Mouse (Mus musculus): ENCODE results near the gene Mmp24. TPM values are rescaled to one million over a fixed set of nuclear protein-coding genes. Genes with fewer than 3 reads are reported as not detected.

The Mmp24 gene
- polyA plus RNA-seq, 2 experiments: 0.01 TPM; not detected in 1

GRCm38 (mm10) chr2:155849464-155849863 lies 74.3 kb downstream of the Mmp24 start:
- Histone ChIP-seq H3K4me3 (ENCODE audit: insufficient read depth in 1 of 2, low read depth in 2 of 2, low read length in 2 of 2) (no peak overlapping the region), H3K4me2 (ENCODE audit: low read depth) (no peak overlapping the region), H3K4me1 (replicated peaks; ENCODE audit: control insufficient read depth in 2 of 2, insufficient read depth in 2 of 2, low read length in 1 of 2) (no peaks in the 10 kb centered on the region; a peak in 1 of 4 replicates), H3K27ac (no peak overlapping the region), H3K9me3 (ENCODE audit: control insufficient read depth, low read length) (no peaks in the 10 kb centered on the region), H3K9ac (replicated peaks) (no peak overlapping the region), H3K36me3 (replicated peaks; ENCODE audit: control insufficient read depth, insufficient read depth, low read depth) (peaks cover 5% of the 10 kb centered on the region), H3K27me3 (ENCODE audit: control insufficient read depth, insufficient read depth, low read length) (no peaks in the 10 kb centered on the region)
- TF ChIP-seq CTCF (IDR thresholded peaks at IDR 0.05; ENCODE audit: low read depth) (no peak), EP300 (IDR thresholded peaks at IDR 0.05; ENCODE audit: low read depth) (no peak)
- ATAC-seq (ENCODE audit: insufficient read depth) (peak; percentile 74), DNase-seq (ENCODE audit: low read depth in 3 of 3, low spot score in 3 of 3) (no peak)
- 25% methylated on average over 7 of the region's 7 CpGs for WGBS (ENCODE audit: insufficient replicate concordance)

- no peaks in the 10 kb centered on the region for H3K9me3 ChIP-seq (ENCODE audit: control insufficient read depth, low read length)
- WGBS (ENCODE audit: insufficient replicate concordance): 77% methylated on average over 7 of the region's 7 CpGs
- no peaks in the 10 kb centered on the region for H3K27me3 ChIP-seq (ENCODE audit: control insufficient read depth, insufficient read depth, low read length)
- H3K4me2 ChIP-seq (ENCODE audit: low read depth): no peak overlapping the region
- H3K27ac ChIP-seq: no peak overlapping the region
- peaks cover 5% of the 10 kb centered on the region for H3K36me3 ChIP-seq (replicated peaks; ENCODE audit: control insufficient read depth, insufficient read depth, low read depth)
- H3K4me1 ChIP-seq (replicated peaks; ENCODE audit: control insufficient read depth in 2 of 2, insufficient read depth in 2 of 2, low read length in 1 of 2): no peaks in the 10 kb centered on the region; a peak in 1 of 4 replicates
- ATAC-seq (ENCODE audit: insufficient read depth) (no peak), DNase-seq (ENCODE audit: low read depth in 3 of 3, low spot score in 3 of 3) (no peak)
- no peak overlapping the region for H3K9ac ChIP-seq (replicated peaks)
- TF ChIP-seq CTCF (IDR thresholded peaks at IDR 0.05; ENCODE audit: low read depth): no peak
- no peak for TF ChIP-seq EP300 (IDR thresholded peaks at IDR 0.05; ENCODE audit: low read depth)
- H3K4me3 ChIP-seq (ENCODE audit: insufficient read depth in 1 of 2, low read depth in 2 of 2, low read length in 2 of 2): no peak overlapping the region
Observed at GRCm38 (mm10) chr2:155850120-155850519, 75.0 kb downstream of the Mmp24 start.

GRCm38 (mm10) chr2:155852536-155852935 lies 77.4 kb downstream of the Mmp24 start:
- WGBS (ENCODE audit: insufficient replicate concordance): 79% methylated on average over 5 of the region's 5 CpGs
- no peak for DNase-seq (ENCODE audit: low read depth in 3 of 3, low spot score in 3 of 3)
- TF ChIP-seq EP300 (IDR thresholded peaks at IDR 0.05; ENCODE audit: low read depth) (no peak), CTCF (IDR thresholded peaks at IDR 0.05; ENCODE audit: low read depth) (no peak)
- peaks cover 5% of the 10 kb centered on the region for H3K36me3 ChIP-seq (replicated peaks; ENCODE audit: control insufficient read depth, insufficient read depth, low read depth)
- no peak overlapping the region for H3K9ac ChIP-seq (replicated peaks)
- H3K4me2 ChIP-seq (ENCODE audit: low read depth): no peak overlapping the region
- ATAC-seq (ENCODE audit: insufficient read depth): no peak
- H3K9me3 ChIP-seq (ENCODE audit: control insufficient read depth, low read length): no peaks in the 10 kb centered on the region
- H3K27me3 ChIP-seq (ENCODE audit: control insufficient read depth, insufficient read depth, low read length): no peaks in the 10 kb centered on the region
- no peak overlapping the region for H3K4me3 ChIP-seq (ENCODE audit: insufficient read depth in 1 of 2, low read depth in 2 of 2, low read length in 2 of 2)
- H3K4me1 ChIP-seq (replicated peaks; ENCODE audit: control insufficient read depth in 2 of 2, insufficient read depth in 2 of 2, low read length in 1 of 2): no peaks in the 10 kb centered on the region; a peak in 1 of 4 replicates
- H3K27ac ChIP-seq: no peak overlapping the region

- Histone ChIP-seq H3K36me3 (replicated peaks; ENCODE audit: control insufficient read depth, insufficient read depth, low read depth) (no peaks in the 10 kb centered on the region), H3K4me1 (replicated peaks; ENCODE audit: control insufficient read depth in 2 of 2, insufficient read depth in 2 of 2, low read length in 1 of 2) (0 out of 4 replicates have a peak, but pooled peaks cover 0 to 2% of the 10 kb centered on the region in 2 experiments), H3K9ac (replicated peaks) (no peak overlapping the region), H3K27ac (no peak overlapping the region), H3K4me2 (ENCODE audit: low read depth) (no peak overlapping the region), H3K4me3 (ENCODE audit: insufficient read depth in 1 of 2, low read depth in 2 of 2, low read length in 2 of 2) (no peak overlapping the region), H3K9me3 (ENCODE audit: control insufficient read depth, low read length) (no peaks in the 10 kb centered on the region), H3K27me3 (ENCODE audit: control insufficient read depth, insufficient read depth, low read length) (no peaks in the 10 kb centered on the region)
- no peak for ATAC-seq (ENCODE audit: insufficient read depth)
- WGBS (ENCODE audit: insufficient replicate concordance): 72% methylated on average over 7 of the region's 7 CpGs
- TF ChIP-seq CTCF (IDR thresholded peaks at IDR 0.05; ENCODE audit: low read depth) (no peak), EP300 (IDR thresholded peaks at IDR 0.05; ENCODE audit: low read depth) (no peak)
- DNase-seq (ENCODE audit: low read depth in 3 of 3, low spot score in 3 of 3): no peak
Observed at GRCm38 (mm10) chr2:155860102-155860501, 85.0 kb downstream of the Mmp24 start.

GRCm38 (mm10) chr2:155861581-155861980 lies 86.4 kb downstream of the Mmp24 start:
- ATAC-seq (ENCODE audit: insufficient read depth) (no peak), DNase-seq (ENCODE audit: low read depth in 3 of 3, low spot score in 3 of 3) (no peak)
- Histone ChIP-seq H3K9ac (replicated peaks) (no peak overlapping the region), H3K27ac (no peak overlapping the region), H3K4me1 (replicated peaks; ENCODE audit: control insufficient read depth in 2 of 2, insufficient read depth in 2 of 2, low read length in 1 of 2) (0 out of 4 replicates have a peak, but pooled peaks cover 0 to 2% of the 10 kb centered on the region in 2 experiments), H3K4me2 (ENCODE audit: low read depth) (no peak overlapping the region), H3K27me3 (ENCODE audit: control insufficient read depth, insufficient read depth, low read length) (no peaks in the 10 kb centered on the region), H3K4me3 (ENCODE audit: insufficient read depth in 1 of 2, low read depth in 2 of 2, low read length in 2 of 2) (no peak overlapping the region), H3K9me3 (ENCODE audit: control insufficient read depth, low read length) (no peaks in the 10 kb centered on the region), H3K36me3 (replicated peaks; ENCODE audit: control insufficient read depth, insufficient read depth, low read depth) (no peaks in the 10 kb centered on the region)
- TF ChIP-seq EP300 (IDR thresholded peaks at IDR 0.05; ENCODE audit: low read depth) (no peak), CTCF (IDR thresholded peaks at IDR 0.05; ENCODE audit: low read depth) (no peak)
- WGBS (ENCODE audit: insufficient replicate concordance): 80% methylated on average over 6 of the region's 6 CpGs
